Mouse (Mus musculus) cerebellum, postnatal 10 days (tissue): Measurements from ENCODE around the gene Bhlhe40.

Experiments used
- DNase-seq, 2 experiments: peaks; one replicate each; pipeline ENCODE4 v3.0.0; 2021; ENCODE audit warnings: mixed read lengths in 2 of 2

Gene Bhlhe40

GRCm38 (mm10) chr6:108660206-108660877 lies at the start of gene Bhlhe40:
Bhlhe40 (plus strand) TSS chr6:108660629.
- DNase-seq: peak; percentile 84 to 87

- no peak for DNase-seq
Observed at GRCm38 (mm10) chr6:108611663-108612062, 48.8 kb upstream of the Bhlhe40 start.

- no peak for DNase-seq
Observed at GRCm38 (mm10) chr6:108618025-108618424, 42.4 kb upstream of the Bhlhe40 start.

GRCm38 (mm10) chr6:108623028-108623565 lies 37.3 kb upstream of the Bhlhe40 start:
- no peak for DNase-seq

- DNase-seq: no peak
Observed at GRCm38 (mm10) chr6:108624915-108625314, 35.5 kb upstream of the Bhlhe40 start.

GRCm38 (mm10) chr6:108630701-108631100 lies 29.7 kb upstream of the Bhlhe40 start:
- no peak for DNase-seq

GRCm38 (mm10) chr6:108638157-108638833 lies 22.1 kb upstream of the Bhlhe40 start:
- no peak for DNase-seq

GRCm38 (mm10) chr6:108642020-108642419 lies 18.4 kb upstream of the Bhlhe40 start:
- DNase-seq: no peak

GRCm38 (mm10) chr6:108643035-108643434 lies 17.4 kb upstream of the Bhlhe40 start:
- DNase-seq: no peak

GRCm38 (mm10) chr6:108644311-108644710 lies 16.1 kb upstream of the Bhlhe40 start:
- no peak for DNase-seq

GRCm38 (mm10) chr6:108647094-108647493 lies 13.3 kb upstream of the Bhlhe40 start:
- DNase-seq: no peak

- no peak for DNase-seq
Observed at GRCm38 (mm10) chr6:108648072-108648471, 12.4 kb upstream of the Bhlhe40 start.

- DNase-seq: peak; percentile 21 to 31
Observed at GRCm38 (mm10) chr6:108655861-108656260, 4.6 kb upstream of the Bhlhe40 start.

- peak in 1 of 2 experiments; percentile 9 for DNase-seq
Observed at GRCm38 (mm10) chr6:108658051-108658415, 2.4 kb upstream of the Bhlhe40 start.

GRCm38 (mm10) chr6:108658416-108659201 lies 1.8 kb upstream of the Bhlhe40 start:
- DNase-seq: peak; percentile 67 to 77

GRCm38 (mm10) chr6:108659221-108659725 lies 1.2 kb upstream of the Bhlhe40 start:
- DNase-seq: peak; percentile 87 to 90

- DNase-seq: peak; percentile 90 to 92
Observed at GRCm38 (mm10) chr6:108659726-108660205, 663 bp upstream of the Bhlhe40 start.

- peak in 1 of 2 experiments; percentile 22 for DNase-seq
Observed at GRCm38 (mm10) chr6:108660878-108661389, 505 bp downstream of the Bhlhe40 start.

- DNase-seq: peak; percentile 93 to 96
Observed at GRCm38 (mm10) chr6:108661412-108661811, 983 bp downstream of the Bhlhe40 start.

GRCm38 (mm10) chr6:108661890-108662289 lies 1.5 kb downstream of the Bhlhe40 start:
- no peak for DNase-seq

- DNase-seq: peak in 1 of 2 experiments; percentile 7
Observed at GRCm38 (mm10) chr6:108662314-108663240, 2.1 kb downstream of the Bhlhe40 start.
